Mouse (Mus musculus) limb, embryonic 13.5 days (tissue): ENCODE data around the gene Pdzd7. TPM values are rescaled to one million over a fixed set of nuclear protein-coding genes. Genes with fewer than 3 reads are reported as not detected.
"Not testable (repeated sequence)": the region's sequence is repeated elsewhere in the genome, so short reads cannot be mapped to it uniquely, and the experiment has no call there.

Experiments used
- ATAC-seq: fragments of 200-750 bp; cut with Nextera tagmentation; 2 replicates; pipeline ENCODE4 v1.8.0; 2017; ENCODE audit warnings: low read depth, moderate number of reproducible peaks, moderate TSS enrichment; ENCODE audit not compliant: low FRiP score
- H3K27ac ChIP-seq: fragments of 300-500 bp; sonication (generic); 2 replicates; pipeline ENCODE4 v1.5.1; 2015; ENCODE audit warnings: inconsistent platforms, mild to moderate bottlenecking, moderate library complexity
- H3K27me3 ChIP-seq: fragments of 300-500 bp; sonication (generic); 2 replicates; pipeline ENCODE4 v1.6.1; 2015; ENCODE audit warnings: mild to moderate bottlenecking, inconsistent platforms
- H3K36me3 ChIP-seq: fragments of 300-500 bp; sonication (generic); 2 replicates; pipeline ENCODE4 v1.6.1; 2015; ENCODE audit warnings: inconsistent platforms, mild to moderate bottlenecking, moderate library complexity
- H3K4me1 ChIP-seq: fragments of 300-500 bp; sonication (generic); 2 replicates; pipeline ENCODE4 v1.6.1; 2015; ENCODE audit warnings: inconsistent platforms
- H3K4me2 ChIP-seq: fragments of 300-500 bp; sonication (generic); replicated peaks from 2 replicates; pipeline ENCODE4 v1.6.1; 2015; ENCODE audit warnings: inconsistent platforms, mild to moderate bottlenecking, moderate library complexity
- H3K4me3 ChIP-seq: fragments of 300-500 bp; sonication (generic); 2 replicates; pipeline ENCODE4 v1.5.1; 2015; ENCODE audit warnings: moderate library complexity, mild to moderate bottlenecking, inconsistent platforms
- H3K9ac ChIP-seq: fragments of 300-500 bp; sonication (generic); 2 replicates; pipeline ENCODE4 v1.6.1; 2015; ENCODE audit warnings: mild to moderate bottlenecking, inconsistent platforms
- H3K9me3 ChIP-seq: fragments of 300-500 bp; sonication (generic); 2 replicates; pipeline ENCODE4 v1.6.1; 2016; ENCODE audit warnings: inconsistent platforms
- WGBS: fragments of 180-500 bp; shearing (Covaris S2); methylation state at CpG from one replicate; pipeline ENCODE4 v1.1.7; 2015; 5-methylcytosine and 5-hydroxymethylcytosine counted together
- polyA plus RNA-seq: library from polyadenylated mRNA; unstranded; fragments of >200 nt; fragmentation: Nextera tagmentation; extraction: Ambion mirVana; gene quantifications from 2 replicates; pipeline ENCODE4 v1.2.1, GENCODE M21; 2015

The Pdzd7 gene
- polyA plus RNA-seq, 1 experiment from 2014 or later: 0.56 TPM

- no peaks in the 10 kb centered on the region for H3K36me3 ChIP-seq
- H3K4me1 ChIP-seq: peaks cover 25% of the 10 kb centered on the region
- no peak for ATAC-seq
- no peak overlapping the region for H3K4me2 ChIP-seq
- peaks cover 58% of the 10 kb centered on the region for H3K27me3 ChIP-seq
- no peak overlapping the region for H3K9ac ChIP-seq
- H3K9me3 ChIP-seq: no peaks in the 10 kb centered on the region
- no peak overlapping the region for H3K27ac ChIP-seq
- no peak overlapping the region for H3K4me3 ChIP-seq
- WGBS: 65% methylated on average over 11 of the region's 11 CpGs
Measured at GRCm38 (mm10) chr19:45044389-45044927, 1.1 kb downstream of the Pdzd7 start.

GRCm38 (mm10) chr19:45040214-45040613, 5.3 kb downstream of the Pdzd7 start:
- no peak overlapping the region for H3K9ac ChIP-seq
- H3K36me3 ChIP-seq: no peaks in the 10 kb centered on the region
- no peak for ATAC-seq
- no peaks in the 10 kb centered on the region for H3K9me3 ChIP-seq
- H3K4me2 ChIP-seq: no peak overlapping the region
- no peaks in the 10 kb centered on the region for H3K4me1 ChIP-seq
- no peak overlapping the region for H3K27ac ChIP-seq
- WGBS: 52% methylated on average over 13 of the region's 13 CpGs
- peaks cover 59% of the 10 kb centered on the region for H3K27me3 ChIP-seq
- H3K4me3 ChIP-seq: no peak overlapping the region

- H3K36me3 ChIP-seq, ATAC-seq, H3K9me3 ChIP-seq, H3K27ac ChIP-seq, H3K4me3 ChIP-seq, H3K4me1 ChIP-seq, H3K4me2 ChIP-seq, H3K9ac ChIP-seq: not testable (repeated sequence)
- H3K27me3 ChIP-seq: peaks cover 40% of the 10 kb centered on the region
- WGBS: 94% methylated on average over 7 of the region's 7 CpGs
Measured at GRCm38 (mm10) chr19:45038198-45038597, 7.3 kb downstream of the Pdzd7 start.

GRCm38 (mm10) chr19:45036867-45037266, 8.7 kb downstream of the Pdzd7 start:
- H3K4me1 ChIP-seq: peaks cover 11% of the 10 kb centered on the region; the same call in 1 of the 2 replicates
- WGBS: 27% methylated on average over 16 of the region's 16 CpGs
- no peak overlapping the region for H3K4me2 ChIP-seq
- no peak for ATAC-seq
- no peak overlapping the region for H3K9ac ChIP-seq
- no peak overlapping the region for H3K27ac ChIP-seq
- H3K4me3 ChIP-seq: no peak overlapping the region
- H3K9me3 ChIP-seq: no peaks in the 10 kb centered on the region
- H3K27me3 ChIP-seq: peaks cover 36% of the 10 kb centered on the region
- H3K36me3 ChIP-seq: no peaks in the 10 kb centered on the region

- Histone ChIP-seq H3K27me3 (peaks cover 11% of the 10 kb centered on the region; the same call in 1 of the 2 replicates), H3K4me3 (no peak overlapping the region), H3K27ac (no peak overlapping the region), H3K4me2 (no peak overlapping the region), H3K9me3 (no peaks in the 10 kb centered on the region), H3K9ac (no peak overlapping the region), H3K36me3 (peaks cover 12% of the 10 kb centered on the region), H3K4me1 (peaks cover 31% of the 10 kb centered on the region)
- WGBS: 57% methylated on average over 17 of the region's 17 CpGs
- ATAC-seq: no peak
Measured at GRCm38 (mm10) chr19:45032570-45033332, 12.8 kb downstream of the Pdzd7 start.

- Histone ChIP-seq H3K4me1 (peaks cover 39% of the 10 kb centered on the region), H3K27ac (no peak overlapping the region), H3K27me3 (peaks cover 8% of the 10 kb centered on the region; the same call in 1 of the 2 replicates), H3K36me3 (peaks cover 22% of the 10 kb centered on the region), H3K9me3 (no peaks in the 10 kb centered on the region), H3K4me3 (no peak overlapping the region), H3K4me2 (no peak overlapping the region), H3K9ac (no peak overlapping the region)
- 19% methylated on average over 4 of the region's 4 CpGs for WGBS
- peak; percentile 49 for ATAC-seq
Measured at GRCm38 (mm10) chr19:45031780-45032179, 13.7 kb downstream of the Pdzd7 start.

GRCm38 (mm10) chr19:45030746-45031693, 14.5 kb downstream of the Pdzd7 start:
- ATAC-seq: no peak
- no peaks in the 10 kb centered on the region for H3K9me3 ChIP-seq
- H3K4me1 ChIP-seq: peaks cover 43% of the 10 kb centered on the region
- no peak overlapping the region for H3K27ac ChIP-seq
- H3K9ac ChIP-seq: no peak overlapping the region
- H3K4me3 ChIP-seq: peak overlapping the region; percentile 21; the same call in 1 of the 2 replicates
- peaks cover 29% of the 10 kb centered on the region for H3K36me3 ChIP-seq
- H3K4me2 ChIP-seq: peak overlapping the region; percentile 57
- WGBS: 43% methylated on average over 20 of the region's 20 CpGs
- H3K27me3 ChIP-seq: peaks cover 3% of the 10 kb centered on the region; the same call in 1 of the 2 replicates

- 42% methylated on average over 8 of the region's 8 CpGs for WGBS
- no peak overlapping the region for H3K27ac ChIP-seq
- no peak for ATAC-seq
- peaks cover 38% of the 10 kb centered on the region for H3K36me3 ChIP-seq
- no peak overlapping the region for H3K4me2 ChIP-seq
- H3K27me3 ChIP-seq: no peaks in the 10 kb centered on the region
- H3K4me1 ChIP-seq: peaks cover 43% of the 10 kb centered on the region
- no peak overlapping the region for H3K4me3 ChIP-seq
- H3K9ac ChIP-seq: no peak overlapping the region
- H3K9me3 ChIP-seq: no peaks in the 10 kb centered on the region
Measured at GRCm38 (mm10) chr19:45030111-45030510, 15.4 kb downstream of the Pdzd7 start.

GRCm38 (mm10) chr19:45029571-45029970, 15.9 kb downstream of the Pdzd7 start:
- Histone ChIP-seq H3K27me3 (no peaks in the 10 kb centered on the region), H3K4me3 (no peak overlapping the region), H3K27ac (no peak overlapping the region), H3K36me3 (peaks cover 44% of the 10 kb centered on the region), H3K4me2 (no peak overlapping the region), H3K4me1 (peaks cover 43% of the 10 kb centered on the region), H3K9me3 (no peaks in the 10 kb centered on the region), H3K9ac (no peak overlapping the region)
- no peak for ATAC-seq
- WGBS: 61% methylated on average over 7 of the region's 9 CpGs

- H3K4me1 ChIP-seq: peaks cover 43% of the 10 kb centered on the region
- no peaks in the 10 kb centered on the region for H3K27me3 ChIP-seq
- H3K9ac ChIP-seq: no peak overlapping the region
- H3K27ac ChIP-seq: no peak overlapping the region; the same call in 1 of the 2 replicates
- peaks cover 50% of the 10 kb centered on the region for H3K36me3 ChIP-seq
- no peak overlapping the region for H3K4me2 ChIP-seq
- WGBS: 57% methylated on average over 19 of the region's 19 CpGs
- ATAC-seq: no peak
- no peak overlapping the region for H3K4me3 ChIP-seq
- no peaks in the 10 kb centered on the region for H3K9me3 ChIP-seq
Measured at GRCm38 (mm10) chr19:45028746-45029145, 16.8 kb downstream of the Pdzd7 start.

- Histone ChIP-seq H3K9ac (no peak overlapping the region), H3K27me3 (no peaks in the 10 kb centered on the region), H3K4me1 (peaks cover 42% of the 10 kb centered on the region), H3K36me3 (peaks cover 57% of the 10 kb centered on the region), H3K9me3 (no peaks in the 10 kb centered on the region), H3K27ac (no peak overlapping the region; the same call in 1 of the 2 replicates), H3K4me3 (no peak overlapping the region), H3K4me2 (no peak overlapping the region)
- ATAC-seq: no peak
- 88% methylated on average over 6 of the region's 6 CpGs for WGBS
Measured at GRCm38 (mm10) chr19:45027848-45028247, 17.7 kb downstream of the Pdzd7 start.
